Mouse (Mus musculus) hindbrain, embryonic 14.5 days (tissue): Measurements from ENCODE around the gene Cfap206. TPM values are rescaled to one million over a fixed set of nuclear protein-coding genes. Genes with fewer than 3 reads are reported as not detected.

Experiments used
- ATAC-seq: fragments of 200-750 bp; cut with Nextera tagmentation; 2 replicates; pipeline ENCODE4 v1.8.0; 2017; ENCODE audit warnings: moderate number of reproducible peaks, mild to moderate bottlenecking, moderate TSS enrichment, moderate library complexity; ENCODE audit not compliant: low FRiP score
- DNase-seq: peaks from one replicate; pipeline ENCODE4 v3.0.0-alpha.2; 2015; ENCODE audit warnings: low spot score
- H3K27ac ChIP-seq: fragments of 300-500 bp; sonication (generic); 2 replicates; pipeline ENCODE4 v1.5.1; 2014; ENCODE audit warnings: mild to moderate bottlenecking, moderate library complexity
- H3K27me3 ChIP-seq: fragments of 300-500 bp; sonication (generic); 2 replicates; pipeline ENCODE4 v1.6.1; 2014; ENCODE audit warnings: mild to moderate bottlenecking, low read length, mixed read lengths; ENCODE audit not compliant: control insufficient read depth, insufficient read depth
- H3K36me3 ChIP-seq: fragments of 300-500 bp; sonication (generic); replicated peaks from 2 replicates; pipeline ENCODE4 v1.6.1; 2014; ENCODE audit not compliant: control insufficient read depth, insufficient read depth
- H3K4me1 ChIP-seq: fragments of 300-500 bp; sonication (generic); replicated peaks from 2 replicates; pipeline ENCODE4 v1.6.1; 2014; ENCODE audit warnings: antibody characterized with exemption, low read length, mixed read lengths; ENCODE audit not compliant: control insufficient read depth, insufficient read depth
- H3K4me2 ChIP-seq: fragments of 300-500 bp; sonication (generic); replicated peaks from 2 replicates; pipeline ENCODE4 v1.6.1; 2014; ENCODE audit warnings: mild to moderate bottlenecking, moderate library complexity
- H3K4me3 ChIP-seq: fragments of 300-500 bp; sonication (generic); replicated peaks from 2 replicates; pipeline ENCODE4 v1.5.1; 2014; ENCODE audit warnings: mild to moderate bottlenecking, low read length
- H3K9ac ChIP-seq: fragments of 300-500 bp; sonication (generic); 2 replicates; pipeline ENCODE4 v1.6.1; 2014
- H3K9me3 ChIP-seq: fragments of 300-500 bp; sonication (generic); 2 replicates; pipeline ENCODE4 v1.6.1; 2016; ENCODE audit warnings: low read length; ENCODE audit not compliant: control insufficient read depth
- WGBS: fragments of 180-500 bp; shearing (Covaris S2); extraction: QIAGEN DNeasy Blood & Tissue Kit; methylation state at CpG from one replicate; pipeline ENCODE4 v1.1.7; 2014; 5-methylcytosine and 5-hydroxymethylcytosine counted together
- polyA plus RNA-seq: library from polyadenylated mRNA; unstranded; fragments of >200 nt; fragmentation: Nextera tagmentation; extraction: Ambion mirVana; gene quantifications from 2 replicates; pipeline ENCODE4 v1.2.1, GENCODE M21; 2014

Cfap206 gene
- polyA plus RNA-seq, 1 experiment from 2014 or later = 5.9 TPM

DNA sequence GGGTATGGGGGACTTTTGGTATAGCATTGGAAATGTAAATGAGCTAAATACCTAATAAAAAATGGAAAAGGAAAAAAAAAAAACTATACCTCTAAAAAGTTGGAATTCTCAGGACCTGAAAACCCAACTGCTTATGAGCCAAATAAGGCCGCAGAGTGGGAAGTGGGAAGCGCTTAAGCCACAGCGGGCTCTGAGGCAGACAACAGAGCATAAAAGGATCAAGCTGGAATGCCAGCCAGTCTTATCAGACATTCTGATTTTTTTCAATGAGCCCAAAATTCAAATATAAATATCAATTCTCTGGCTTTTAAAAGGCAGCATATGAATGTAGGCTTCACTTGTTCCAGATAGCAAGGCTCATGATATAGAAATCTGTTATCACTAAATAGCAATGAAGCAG, 42.0 kb downstream of the Cfap206 start:
- H3K9ac ChIP-seq = peak overlapping the region; percentile 25; the same call in 1 of the 2 replicates
- 0 out of 2 replicates have a peak overlapping the region, but pooled peaks have one; percentile 67 for H3K4me3 ChIP-seq
- peak overlapping the region; percentile 51 for H3K4me2 ChIP-seq
- no peak for DNase-seq
- 79% methylated on average over 3 of the region's 3 CpGs for WGBS
- peak overlapping the region; percentile 59; the same call in 1 of the 2 replicates for H3K27ac ChIP-seq
- ATAC-seq = no peak
- H3K36me3 ChIP-seq = peaks cover 3% of the 10 kb centered on the region
- peaks cover 17% of the 10 kb centered on the region for H3K4me1 ChIP-seq
- H3K27me3 ChIP-seq = no peaks in the 10 kb centered on the region
- no peaks in the 10 kb centered on the region for H3K9me3 ChIP-seq

DNA sequence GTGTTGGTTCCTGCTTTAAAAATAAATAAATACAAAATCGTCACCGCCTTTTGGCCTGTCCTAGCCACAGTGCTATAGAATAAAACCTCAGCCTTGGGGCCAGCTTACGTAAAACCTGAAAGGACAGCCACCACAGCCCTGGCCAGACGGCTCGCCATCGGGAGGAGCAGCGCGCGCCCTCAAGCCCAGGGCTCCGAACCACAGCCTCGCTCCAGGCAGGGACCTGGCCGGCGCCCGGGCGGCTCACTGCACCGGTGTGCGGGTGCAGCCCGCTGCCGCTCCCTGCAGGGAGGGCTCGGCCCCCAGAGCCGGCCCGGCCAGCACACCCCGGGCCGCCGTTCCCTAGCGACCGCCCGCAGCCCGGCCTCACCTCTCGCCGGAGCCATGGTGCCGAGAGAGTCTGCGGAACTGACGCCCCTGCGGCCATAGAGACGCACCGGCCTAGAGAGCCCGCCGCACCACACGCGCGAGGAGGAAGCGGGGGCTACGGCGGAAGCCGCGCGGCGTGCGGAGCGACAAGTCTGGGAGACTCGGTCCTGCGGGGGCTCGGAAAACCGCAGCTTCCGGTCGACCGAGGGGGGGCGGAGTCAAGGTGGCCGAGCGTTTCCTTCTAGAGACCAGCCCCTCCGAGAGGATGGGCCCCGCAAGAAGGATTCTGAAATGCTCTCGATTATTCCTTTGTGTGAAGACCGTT, 43.0 kb downstream of the Cfap206 start, which contains the start of gene Slc35a1:
Gene Slc35a1, minus strand, starts transcription at position 565 of the 694 bp plus-strand sequence.
- DNase-seq (peak; percentile 90), ATAC-seq (peak; percentile 98)
- H3K27me3 ChIP-seq = no peaks in the 10 kb centered on the region
- H3K4me3 ChIP-seq = peak within 1 kb of the TSS; percentile 67
- peaks cover 17% of the 10 kb centered on the region for H3K4me1 ChIP-seq
- H3K27ac ChIP-seq = peak within 1 kb of the TSS; percentile 91
- peaks cover 13% of the 10 kb centered on the region for H3K36me3 ChIP-seq
- WGBS = under 1% methylated on average over 63 of the region's 65 CpGs
- no peaks in the 10 kb centered on the region for H3K9me3 ChIP-seq
- peak within 1 kb of the TSS; percentile 83 for H3K9ac ChIP-seq
- peak within 1 kb of the TSS; percentile 51 for H3K4me2 ChIP-seq

DNA sequence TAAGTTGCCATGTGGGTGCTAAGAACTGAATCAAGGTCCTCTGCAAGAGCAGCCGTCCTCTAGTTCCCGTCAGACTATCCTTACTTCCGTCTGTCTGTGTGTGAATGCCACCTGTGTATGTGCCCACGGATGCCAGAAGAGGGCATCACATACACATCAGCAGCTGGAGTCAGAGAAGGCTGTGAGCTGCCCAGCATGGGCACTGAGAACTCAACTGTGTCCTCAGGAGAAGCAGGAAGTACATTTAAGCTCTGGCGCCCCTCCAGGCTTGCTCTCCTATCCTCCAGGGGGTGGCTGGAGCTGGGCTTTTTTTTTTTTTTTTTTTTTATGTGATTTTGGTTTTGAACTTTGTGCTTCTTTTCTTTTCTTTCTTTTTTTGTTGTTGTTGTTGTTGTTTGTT, 49.5 kb downstream of the Cfap206 start:
- H3K4me3 ChIP-seq = no peak overlapping the region
- H3K27ac ChIP-seq = no peak overlapping the region
- 77% methylated on average over 5 of the region's 5 CpGs for WGBS
- no peak overlapping the region for H3K4me2 ChIP-seq
- no peaks in the 10 kb centered on the region for H3K27me3 ChIP-seq
- DNase-seq (no peak), ATAC-seq (no peak)
- peaks cover 3% of the 10 kb centered on the region; the same call in 1 of the 2 replicates for H3K4me1 ChIP-seq
- no peaks in the 10 kb centered on the region for H3K9me3 ChIP-seq
- H3K9ac ChIP-seq = no peak overlapping the region
- H3K36me3 ChIP-seq = peaks cover 41% of the 10 kb centered on the region

DNA sequence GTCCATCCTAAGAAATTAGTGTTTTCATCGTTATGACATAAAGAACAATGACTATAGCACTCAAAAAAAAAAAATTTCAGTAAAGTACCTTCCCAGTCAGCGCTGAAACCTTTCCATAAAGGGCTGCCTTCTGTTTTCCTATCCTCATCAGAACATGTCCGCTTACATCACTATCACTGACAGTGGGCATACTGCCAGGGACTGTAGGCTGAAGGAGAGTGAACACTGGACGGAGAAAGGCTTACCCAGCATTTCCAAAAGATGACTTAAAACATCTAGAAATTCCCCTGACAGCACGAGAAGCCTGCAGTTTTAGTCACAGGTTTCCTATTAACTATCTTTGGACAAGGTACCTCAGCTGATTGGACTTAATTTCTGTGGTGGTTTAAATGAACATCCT, 56.3 kb downstream of the Cfap206 start:
- no peaks in the 10 kb centered on the region for H3K9me3 ChIP-seq
- H3K4me2 ChIP-seq = no peak overlapping the region
- no peak overlapping the region for H3K4me3 ChIP-seq
- DNase-seq = no peak
- no peaks in the 10 kb centered on the region for H3K4me1 ChIP-seq
- peaks cover 56% of the 10 kb centered on the region for H3K36me3 ChIP-seq
- WGBS = 94% methylated on average over 5 of the region's 5 CpGs
- H3K27me3 ChIP-seq = no peaks in the 10 kb centered on the region
- no peak overlapping the region for H3K9ac ChIP-seq
- no peak overlapping the region for H3K27ac ChIP-seq
- ATAC-seq = no peak

DNA sequence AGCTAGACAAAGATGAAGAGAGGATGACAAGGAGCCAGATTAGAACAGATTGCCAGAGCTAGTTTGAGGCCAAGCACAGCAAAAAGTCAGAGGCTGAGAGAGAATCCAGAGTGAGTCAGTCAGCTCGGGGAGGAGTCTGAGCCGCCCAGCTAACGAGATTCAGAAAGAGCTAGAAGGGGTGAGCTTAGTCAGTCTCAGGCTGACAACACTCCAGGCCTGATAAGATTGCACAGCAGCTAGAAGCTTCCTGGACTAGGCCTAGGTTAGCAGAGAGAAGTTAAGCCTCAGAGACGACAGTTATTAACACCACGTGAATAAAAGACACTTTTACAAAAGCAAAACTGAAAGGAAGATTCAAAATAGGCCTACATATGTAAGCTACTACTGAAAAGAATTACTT, 62.1 kb downstream of the Cfap206 start:
- Histone ChIP-seq H3K4me3 (no peak overlapping the region), H3K36me3 (peaks cover 71% of the 10 kb centered on the region), H3K27ac (no peak overlapping the region), H3K4me2 (no peak overlapping the region), H3K9ac (no peak overlapping the region), H3K4me1 (no peaks in the 10 kb centered on the region), H3K27me3 (no peaks in the 10 kb centered on the region), H3K9me3 (no peaks in the 10 kb centered on the region)
- DNase-seq (no peak), ATAC-seq (no peak)
- WGBS = 94% methylated on average over 5 of the region's 5 CpGs

DNA sequence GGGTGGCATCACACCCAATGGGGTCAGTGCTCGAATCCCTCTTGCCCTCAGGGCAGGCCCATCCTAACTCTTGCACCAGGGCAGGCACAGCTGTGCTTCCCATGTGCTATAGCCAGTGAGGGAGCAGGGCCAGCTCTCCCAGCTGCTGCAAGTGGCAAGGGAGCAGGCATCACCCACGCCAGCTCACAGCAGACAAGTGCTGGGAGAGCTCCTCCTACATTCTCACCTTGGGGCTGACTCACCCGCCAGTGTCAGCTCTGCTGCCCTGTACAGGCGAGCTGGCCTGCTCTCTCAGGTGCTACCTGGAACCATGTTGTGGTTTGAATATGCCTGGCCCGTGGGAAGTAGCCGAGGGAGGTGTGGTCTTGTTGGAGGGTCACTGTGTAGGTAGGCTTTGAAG, 68.1 kb downstream of the Cfap206 start:
- no peak for DNase-seq
- H3K9ac ChIP-seq = no peak overlapping the region
- no peaks in the 10 kb centered on the region for H3K27me3 ChIP-seq
- no peak overlapping the region for H3K4me2 ChIP-seq
- ATAC-seq = no peak
- H3K9me3 ChIP-seq = no peaks in the 10 kb centered on the region
- no peak overlapping the region for H3K27ac ChIP-seq
- H3K4me1 ChIP-seq = no peaks in the 10 kb centered on the region
- 90% methylated on average over 6 of the region's 6 CpGs for WGBS
- no peak overlapping the region for H3K4me3 ChIP-seq
- peaks cover 88% of the 10 kb centered on the region for H3K36me3 ChIP-seq

DNA sequence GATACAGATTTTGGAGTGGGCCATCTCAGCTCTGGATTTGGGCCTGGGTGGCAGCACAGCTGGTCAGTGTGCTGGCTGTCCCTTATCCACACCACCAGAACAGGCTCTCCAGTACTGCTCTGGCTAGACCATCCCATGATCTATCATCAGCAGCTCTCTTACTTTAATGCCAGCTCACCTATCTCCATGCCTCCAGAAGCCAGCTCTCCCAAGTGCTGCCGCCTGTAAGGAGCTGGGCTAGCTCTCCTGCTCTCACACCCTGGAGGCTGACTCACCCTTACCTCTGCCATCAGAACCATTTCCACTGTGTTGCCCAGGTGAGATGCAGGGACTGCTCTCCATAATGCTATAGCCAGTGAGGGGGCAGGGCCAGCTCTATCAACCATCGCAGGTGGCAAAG, 68.5 kb downstream of the Cfap206 start:
- peaks cover 89% of the 10 kb centered on the region for H3K36me3 ChIP-seq
- ATAC-seq = no peak
- no peak overlapping the region for H3K27ac ChIP-seq

DNA sequence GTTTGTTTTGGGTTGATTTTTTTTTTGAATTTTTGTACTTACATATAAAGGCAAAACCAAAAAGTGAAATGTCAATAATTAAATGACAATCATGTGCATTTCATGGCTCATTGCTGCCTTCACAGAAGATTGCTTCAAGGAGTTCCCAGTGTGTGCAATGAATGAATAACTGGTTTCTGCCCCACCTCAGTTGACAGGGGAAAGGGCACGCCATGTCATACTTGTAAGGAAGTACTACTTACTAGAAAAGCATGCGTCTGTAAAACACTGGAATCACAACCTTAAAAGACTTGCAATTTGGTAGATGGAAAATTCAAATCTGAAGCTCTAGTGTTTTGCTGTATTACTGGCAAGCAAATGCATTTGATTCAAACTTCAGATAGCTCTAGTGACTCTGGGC, 71.0 kb downstream of the Cfap206 start:
- H3K9ac ChIP-seq = no peak overlapping the region
- peaks cover 88% of the 10 kb centered on the region for H3K36me3 ChIP-seq
- H3K4me1 ChIP-seq = no peaks in the 10 kb centered on the region
- DNase-seq (no peak), ATAC-seq (no peak)
- no peak overlapping the region for H3K27ac ChIP-seq
- WGBS = 89% methylated on average over 2 of the region's 2 CpGs
- no peak overlapping the region for H3K4me3 ChIP-seq
- H3K27me3 ChIP-seq = no peaks in the 10 kb centered on the region
- no peak overlapping the region for H3K4me2 ChIP-seq
- no peaks in the 10 kb centered on the region for H3K9me3 ChIP-seq

More for the DNA sequence above, 68.5 kb downstream of the Cfap206 start:
- Histone ChIP-seq H3K9me3 (no peaks in the 10 kb centered on the region), H3K4me2 (no peak overlapping the region), H3K4me3 (no peak overlapping the region), H3K27me3 (no peaks in the 10 kb centered on the region), H3K9ac (no peak overlapping the region), H3K4me1 (no peaks in the 10 kb centered on the region)
- WGBS = 100% methylated on average over 2 of the region's 2 CpGs
- no peak for DNase-seq

DNA sequence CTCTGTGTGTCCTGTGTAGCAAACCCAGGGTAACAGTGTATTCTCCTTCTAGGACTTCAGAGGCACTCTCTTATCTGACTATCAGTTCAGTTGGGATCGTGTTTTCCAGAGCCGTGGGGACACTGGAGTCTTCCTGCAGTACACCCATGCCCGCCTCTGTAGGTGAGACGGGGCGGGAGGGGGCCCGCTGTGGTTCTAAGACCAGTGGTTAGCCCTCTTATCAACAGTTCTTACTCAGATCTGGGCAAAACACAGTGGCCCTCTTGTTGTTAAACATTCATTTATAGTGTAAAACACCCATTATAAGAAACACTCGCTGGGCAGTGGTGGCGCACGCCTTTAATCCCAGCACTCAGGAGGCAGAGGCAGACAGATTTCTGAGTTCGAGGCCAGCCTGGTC, 73.9 kb downstream of the Cfap206 start:
- ATAC-seq (no peak), DNase-seq (no peak)
- Histone ChIP-seq H3K4me3 (no peak overlapping the region), H3K27ac (no peak overlapping the region), H3K4me2 (no peak overlapping the region), H3K9me3 (no peaks in the 10 kb centered on the region), H3K4me1 (no peaks in the 10 kb centered on the region), H3K9ac (no peak overlapping the region), H3K36me3 (peaks cover 88% of the 10 kb centered on the region), H3K27me3 (no peaks in the 10 kb centered on the region)
- WGBS = 97% methylated on average over 10 of the region's 10 CpGs
